Mouse (Mus musculus) liver, embryonic 14.5 days (tissue): ENCODE results near the gene Ptprs. TPM values are rescaled to one million over a fixed set of nuclear protein-coding genes. Genes with fewer than 3 reads are reported as not detected.
"Not testable (repeated sequence)": the region's sequence is repeated elsewhere in the genome, so short reads cannot be mapped to it uniquely, and the experiment has no call there.

Source experiments
- ATAC-seq: fragments of 200-750 bp; cut with Nextera tagmentation; 2 replicates; pipeline ENCODE4 v1.8.0; 2017; ENCODE audit warnings: moderate number of reproducible peaks, mild to moderate bottlenecking, moderate library complexity; ENCODE audit not compliant: insufficient read depth
- DNase-seq, 3 experiments: peaks; one replicate each; pipeline ENCODE4 v3.0.0-alpha.2; 2012 to 2013; ENCODE audit warnings: low read depth in 3 of 3, low spot score in 3 of 3
- H3K27ac ChIP-seq: fragments of 300-500 bp; sonication (generic); 2 replicates; pipeline ENCODE4 v1.5.1; 2014; ENCODE audit warnings: moderate library complexity, mild to moderate bottlenecking, control low read depth, inconsistent platforms
- H3K27me3 ChIP-seq: fragments of 300-500 bp; sonication (generic); 2 replicates; pipeline ENCODE4 v1.6.1; 2014; ENCODE audit warnings: mild to moderate bottlenecking, low read length, moderate library complexity; ENCODE audit not compliant: control insufficient read depth, insufficient read depth
- H3K36me3 ChIP-seq: fragments of 300-500 bp; sonication (generic); replicated peaks from 2 replicates; pipeline ENCODE4 v1.6.1; 2014; ENCODE audit warnings: low read depth; ENCODE audit not compliant: control insufficient read depth, insufficient read depth
- H3K4me1 ChIP-seq, 2 experiments: fragments of 200-500 bp in 1 of 2; fragments of 300-500 bp in 1 of 2; sonication (generic) in 1 of 2; replicated peaks; 2 replicates each; pipeline ENCODE4 v1.6.1; 2012 to 2014; ENCODE audit warnings: antibody characterized with exemption in 1 of 2, inconsistent platforms in 1 of 2, low read length in 1 of 2; ENCODE audit not compliant: control insufficient read depth in 2 of 2, insufficient read depth in 2 of 2
- H3K4me2 ChIP-seq: fragments of 300-500 bp; sonication (generic); 2 replicates; pipeline ENCODE4 v1.6.1; 2014; ENCODE audit warnings: low read depth, mild to moderate bottlenecking, control low read depth, moderate library complexity
- H3K4me3 ChIP-seq, 2 experiments: fragments of 200-500 bp in 1 of 2; fragments of 300-500 bp in 1 of 2; sonication (generic) in 1 of 2; 2 replicates each; pipeline ENCODE4 v1.5.1; 2012 to 2014; ENCODE audit warnings: low read depth in 2 of 2, low read length in 2 of 2, mild to moderate bottlenecking in 2 of 2, control low read depth in 1 of 2, inconsistent platforms in 1 of 2, moderate library complexity in 1 of 2; ENCODE audit not compliant: insufficient read depth in 1 of 2
- H3K9ac ChIP-seq: fragments of 300-500 bp; sonication (generic); replicated peaks from 2 replicates; pipeline ENCODE4 v1.6.1; 2014; ENCODE audit warnings: mild to moderate bottlenecking, control low read depth, moderate library complexity
- H3K9me3 ChIP-seq: fragments of 300-500 bp; sonication (generic); 2 replicates; pipeline ENCODE4 v1.6.1; 2016; ENCODE audit warnings: low read length, mixed read lengths; ENCODE audit not compliant: control insufficient read depth
- CTCF ChIP-seq: IDR thresholded peaks from 2 replicates; pipeline ENCODE4 v1.5.1; 2016; ENCODE audit warnings: antibody characterized with exemption, low read depth, control low read depth
- EP300 ChIP-seq: IDR thresholded peaks from 2 replicates; pipeline ENCODE4 v1.6.1; 2016; ENCODE audit warnings: antibody characterized with exemption, low read depth
- WGBS: fragments of 180-500 bp; shearing (Covaris S2); extraction: QIAGEN DNeasy Blood & Tissue Kit; methylation state at CpG from one replicate; pipeline ENCODE4 v1.1.7; 2014; ENCODE audit not compliant: insufficient replicate concordance; 5-methylcytosine and 5-hydroxymethylcytosine counted together
- polyA plus RNA-seq, 2 experiments: library from polyadenylated mRNA; depleted of rRNA in 1 of 2; stranded (reverse) in 1 of 2; unstranded in 1 of 2; fragments of >200 nt; fragmentation: Nextera tagmentation in 1 of 2; extraction: Ambion mirVana in 1 of 2; gene quantifications; 2 replicates each; pipeline versions ENCODE4 v1.2.1 to v1.2.3; 2012 to 2014

The Ptprs gene
- polyA plus RNA-seq, 2 experiments = 3.8 to 17.7 TPM

GRCm38 (mm10) chr17:56505401-56505800, 29.1 kb upstream of the Ptprs start:
- TF ChIP-seq EP300 = no peak
- no peak for TF ChIP-seq CTCF
- Histone ChIP-seq H3K4me2 (no peak overlapping the region), H3K27ac (no peak overlapping the region), H3K9me3 (no peaks in the 10 kb centered on the region), H3K4me3 (no peak overlapping the region), H3K36me3 (no peaks in the 10 kb centered on the region), H3K9ac (no peak overlapping the region), H3K27me3 (peaks cover 11% of the 10 kb centered on the region), H3K4me1 (peaks cover 0 to 5% of the 10 kb centered on the region in 2 experiments; a peak in 1 of 4 replicates)
- DNase-seq = no peak
- WGBS = 78% methylated on average over 10 of the region's 10 CpGs
- ATAC-seq = no peak

DNA sequence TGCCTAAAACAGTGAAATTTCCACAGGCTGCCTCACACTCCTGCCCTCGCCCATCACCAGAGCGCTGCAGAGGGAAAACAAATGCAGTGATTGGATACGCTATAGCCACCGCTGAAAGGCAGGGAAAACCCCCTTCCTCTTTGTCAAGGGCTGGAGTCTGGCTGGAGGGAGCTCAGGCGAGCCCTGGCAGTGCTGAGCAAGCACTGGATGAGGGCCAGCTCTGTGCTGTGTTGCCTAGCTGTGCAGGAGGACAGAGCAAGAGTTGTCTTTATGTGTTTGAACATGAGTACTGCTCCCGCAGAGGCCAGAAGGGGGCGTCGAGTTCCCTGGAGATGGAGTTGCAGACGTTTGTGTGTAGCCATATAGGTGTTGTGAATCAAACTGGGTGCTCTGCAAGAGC, 26.2 kb upstream of the Ptprs start:
- WGBS = 28% methylated on average over 9 of the region's 9 CpGs
- H3K9ac ChIP-seq = no peak overlapping the region
- ATAC-seq (no peak), DNase-seq (no peak)
- no peak overlapping the region for H3K27ac ChIP-seq
- peaks cover 0 to 3% of the 10 kb centered on the region in 2 experiments; a peak in 1 of 4 replicates for H3K4me1 ChIP-seq
- no peak overlapping the region for H3K4me2 ChIP-seq
- no peaks in the 10 kb centered on the region for H3K27me3 ChIP-seq
- TF ChIP-seq CTCF (no peak), EP300 (no peak)
- H3K9me3 ChIP-seq = no peaks in the 10 kb centered on the region
- no peaks in the 10 kb centered on the region for H3K36me3 ChIP-seq
- H3K4me3 ChIP-seq = no peak overlapping the region

DNA sequence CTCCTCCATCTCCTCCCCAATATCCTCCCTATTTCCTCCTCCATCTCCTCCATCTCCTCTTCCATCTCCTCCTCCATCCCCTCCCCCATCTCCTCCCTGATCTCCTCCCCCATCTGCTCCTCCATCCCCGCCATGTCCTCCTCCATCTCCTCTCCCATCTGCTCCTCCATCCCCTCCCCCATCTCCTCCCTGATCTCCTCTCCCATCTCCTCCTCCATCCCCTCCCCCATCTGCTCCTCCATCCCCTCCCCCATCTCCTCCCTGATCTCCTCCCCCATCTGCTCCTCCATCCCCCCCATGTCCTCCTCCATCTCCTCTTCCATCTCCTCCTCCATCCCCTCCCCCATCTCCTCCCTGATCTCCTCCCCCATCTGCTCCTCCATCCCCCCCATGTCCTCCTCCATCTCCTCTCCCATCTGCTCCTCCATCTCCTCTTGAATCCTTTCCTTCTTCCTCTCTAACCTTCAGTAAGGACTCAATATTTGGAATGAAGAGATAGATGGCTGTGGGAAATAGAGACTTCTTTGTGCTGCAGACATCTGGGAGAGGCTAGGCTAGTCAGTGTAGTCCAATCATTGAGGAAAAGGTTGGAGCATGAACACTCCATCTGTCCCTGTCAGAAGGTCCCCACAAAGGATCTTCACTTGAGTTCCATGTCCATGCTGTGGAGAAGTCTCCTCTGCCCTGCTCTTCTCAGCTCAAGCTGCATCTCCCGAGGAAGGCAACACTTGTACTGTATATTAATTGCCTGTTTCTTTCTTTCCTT, 25.5 kb upstream of the Ptprs start:
- not testable (repeated sequence) for H3K4me1 ChIP-seq, H3K27ac ChIP-seq, H3K36me3 ChIP-seq, ATAC-seq, H3K9me3 ChIP-seq, DNase-seq, H3K9ac ChIP-seq, H3K4me2 ChIP-seq, H3K27me3 ChIP-seq, H3K4me3 ChIP-seq
- WGBS = 48% methylated on average over 2 of the region's 2 CpGs

- ATAC-seq (no peak), DNase-seq (no peak)
- Histone ChIP-seq H3K4me1 (no peaks in the 10 kb centered on the region), H3K27ac (no peak overlapping the region), H3K9ac (no peak overlapping the region), H3K4me3 (no peak overlapping the region), H3K9me3 (peaks cover 8% of the 10 kb centered on the region), H3K36me3 (no peaks in the 10 kb centered on the region), H3K27me3 (no peaks in the 10 kb centered on the region), H3K4me2 (no peak overlapping the region)
- 54% methylated on average over 5 of the region's 5 CpGs for WGBS
- TF ChIP-seq EP300 (no peak), CTCF (no peak)
Measured at GRCm38 (mm10) chr17:56499229-56499628, 22.9 kb upstream of the Ptprs start.

GRCm38 (mm10) chr17:56494480-56494879, 18.2 kb upstream of the Ptprs start:
- no peaks in the 10 kb centered on the region for H3K36me3 ChIP-seq
- no peak overlapping the region for H3K4me2 ChIP-seq
- no peak overlapping the region for H3K9ac ChIP-seq
- no peak overlapping the region for H3K4me3 ChIP-seq
- no peaks in the 10 kb centered on the region for H3K4me1 ChIP-seq
- peaks cover 20% of the 10 kb centered on the region for H3K9me3 ChIP-seq
- WGBS = 42% methylated on average over 2 of the region's 2 CpGs
- no peaks in the 10 kb centered on the region; the same call in 1 of the 2 replicates for H3K27me3 ChIP-seq
- ATAC-seq (no peak), DNase-seq (no peak)
- TF ChIP-seq CTCF (no peak), EP300 (no peak)
- H3K27ac ChIP-seq = no peak overlapping the region
